Mouse (Mus musculus) midbrain, postnatal 0 days (tissue): ENCODE results near the gene Ppfia4. TPM values are rescaled to one million over a fixed set of nuclear protein-coding genes. Genes with fewer than 3 reads are reported as not detected.

Experiments used
- ATAC-seq: fragments of 200-750 bp; cut with Nextera tagmentation; 2 replicates; pipeline ENCODE4 v1.8.0; 2017; ENCODE audit warnings: moderate number of reproducible peaks, mild to moderate bottlenecking, moderate TSS enrichment, moderate library complexity; ENCODE audit not compliant: low FRiP score
- DNase-seq: peaks from one replicate; pipeline ENCODE4 v3.0.0-alpha.2; 2015; ENCODE audit warnings: low spot score
- H3K27ac ChIP-seq: fragments of 300-500 bp; sonication (generic); 2 replicates; pipeline ENCODE4 v1.5.1; 2014; ENCODE audit warnings: low read depth, mild to moderate bottlenecking, low read length, mixed read lengths
- H3K27me3 ChIP-seq: fragments of 300-500 bp; sonication (generic); 2 replicates; pipeline ENCODE4 v1.6.1; 2014; ENCODE audit warnings: low read length, control low read depth, mixed read lengths; ENCODE audit not compliant: insufficient read depth
- H3K36me3 ChIP-seq: fragments of 300-500 bp; sonication (generic); 2 replicates; pipeline ENCODE4 v1.6.1; 2014; ENCODE audit warnings: low read length, control low read depth, mixed read lengths; ENCODE audit not compliant: insufficient read depth
- H3K4me1 ChIP-seq: fragments of 300-500 bp; sonication (generic); 2 replicates; pipeline ENCODE4 v1.6.1; 2014; ENCODE audit warnings: mild to moderate bottlenecking, control low read depth, antibody characterized with exemption, low read length, mixed read lengths; ENCODE audit not compliant: insufficient read depth
- H3K4me2 ChIP-seq: fragments of 300-500 bp; sonication (generic); 2 replicates; pipeline ENCODE4 v1.6.1; 2014; ENCODE audit warnings: low read depth, mild to moderate bottlenecking, low read length, mixed read lengths; ENCODE audit not compliant: poor library complexity, severe bottlenecking
- H3K4me3 ChIP-seq: fragments of 300-500 bp; sonication (generic); 2 replicates; pipeline ENCODE4 v1.5.1; 2014; ENCODE audit warnings: low read depth, mild to moderate bottlenecking, low read length, moderate library complexity
- H3K9ac ChIP-seq: fragments of 300-500 bp; sonication (generic); replicated peaks from 2 replicates; pipeline ENCODE4 v1.6.1; 2014; ENCODE audit warnings: mild to moderate bottlenecking, low read length, moderate library complexity, mixed read lengths; ENCODE audit not compliant: poor library complexity, severe bottlenecking
- H3K9me3 ChIP-seq: fragments of 300-500 bp; sonication (generic); 2 replicates; pipeline ENCODE4 v1.6.1; 2016; ENCODE audit warnings: low read length, control low read depth
- CTCF ChIP-seq: IDR thresholded peaks from 2 replicates; pipeline ENCODE4 v1.5.1; 2016; ENCODE audit warnings: antibody characterized with exemption, mild to moderate bottlenecking
- WGBS: fragments of 180-500 bp; shearing (Covaris S2); extraction: QIAGEN DNeasy Blood & Tissue Kit; methylation state at CpG from one replicate; pipeline ENCODE4 v1.1.7; 2014; 5-methylcytosine and 5-hydroxymethylcytosine counted together
- polyA plus RNA-seq: library from polyadenylated mRNA; unstranded; fragments of >200 nt; fragmentation: Nextera tagmentation; extraction: Ambion mirVana; gene quantifications from 2 replicates; pipeline ENCODE4 v1.2.1, GENCODE M21; 2015
- total RNA-seq: library from RNA; depleted of rRNA; stranded (reverse); fragments of >200 nt; gene quantifications from 2 replicates; pipeline ENCODE4 v1.2.3, GENCODE M21; 2014; rRNA removed

Gene Ppfia4
- total RNA-seq (42.0 and 43.3 TPM in 2 replicates), polyA plus RNA-seq (28.7 and 29.1 TPM in 2 replicates)

DNA sequence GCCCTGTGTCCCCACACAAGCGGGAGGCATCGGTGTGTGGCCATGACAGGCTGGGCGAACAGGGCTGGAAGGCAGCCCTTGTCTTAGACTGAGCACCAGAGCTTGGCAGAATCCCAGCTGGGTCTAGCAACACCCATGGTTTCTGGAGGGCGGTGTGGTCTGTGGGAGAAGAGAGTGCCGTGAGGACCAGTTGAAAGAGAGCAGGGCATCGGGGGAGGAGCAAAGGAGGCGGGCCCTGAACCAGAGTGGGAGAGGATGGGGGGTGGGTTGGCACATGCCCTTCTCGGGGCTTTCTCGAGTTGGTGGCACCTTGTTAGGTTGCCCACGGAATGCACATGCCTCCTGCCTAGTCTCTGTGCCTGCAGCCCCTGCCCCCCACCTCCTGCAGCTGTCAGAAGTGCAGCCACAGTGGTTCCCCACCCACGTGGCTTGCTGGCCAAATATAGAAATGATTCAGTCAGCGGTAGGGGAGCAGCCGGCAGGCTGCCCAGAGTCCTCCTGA is at the start of gene Ppfia4:
Gene Ppfia4 (minus strand): TSS at position 159 of the 502 bp plus-strand sequence.
- Histone ChIP-seq H3K4me1 (peaks cover 3% of the 10 kb centered on the region; the same call in 1 of the 2 replicates), H3K27me3 (no peaks in the 10 kb centered on the region), H3K9me3 (no peaks in the 10 kb centered on the region), H3K4me3 (no peak within 1 kb of the TSS), H3K9ac (no peak within 1 kb of the TSS), H3K36me3 (peaks cover 10% of the 10 kb centered on the region; the same call in 1 of the 2 replicates), H3K4me2 (no peak within 1 kb of the TSS; the same call in 1 of the 2 replicates), H3K27ac (no peak within 1 kb of the TSS)
- no peak for TF ChIP-seq CTCF
- 59% methylated on average over 12 of the region's 13 CpGs for WGBS
- DNase-seq (peak; percentile 85), ATAC-seq (peak; percentile 55; the same call in 1 of the 2 replicates)

- H3K9ac ChIP-seq = no peak overlapping the region; the same call in 1 of the 2 replicates
- H3K9me3 ChIP-seq = no peaks in the 10 kb centered on the region
- no peak for TF ChIP-seq CTCF
- no peaks in the 10 kb centered on the region for H3K27me3 ChIP-seq
- DNase-seq (peak; percentile 61), ATAC-seq (no peak)
- H3K27ac ChIP-seq = no peak overlapping the region
- peak overlapping the region; percentile 24 for H3K4me3 ChIP-seq
- peaks cover 3% of the 10 kb centered on the region; the same call in 1 of the 2 replicates for H3K4me1 ChIP-seq
- no peaks in the 10 kb centered on the region for H3K36me3 ChIP-seq
- WGBS = 14% methylated on average over 19 of the region's 19 CpGs
- H3K4me2 ChIP-seq = peak overlapping the region; percentile 61
Measured at GRCm38 (mm10) chr1:134381795-134382625, 49.3 kb upstream of the Ppfia4 start.

GRCm38 (mm10) chr1:134381051-134381450 is 48.3 kb upstream of the Ppfia4 start:
- DNase-seq (no peak), ATAC-seq (no peak)
- H3K9me3 ChIP-seq = no peaks in the 10 kb centered on the region
- 86% methylated on average over 2 of the region's 2 CpGs for WGBS
- H3K9ac ChIP-seq = no peak overlapping the region
- peaks cover 3% of the 10 kb centered on the region; the same call in 1 of the 2 replicates for H3K4me1 ChIP-seq
- no peak overlapping the region for H3K4me3 ChIP-seq
- H3K4me2 ChIP-seq = no peak overlapping the region
- H3K27me3 ChIP-seq = no peaks in the 10 kb centered on the region
- H3K36me3 ChIP-seq = no peaks in the 10 kb centered on the region
- TF ChIP-seq CTCF = no peak
- H3K27ac ChIP-seq = no peak overlapping the region

- Histone ChIP-seq H3K27ac (no peak overlapping the region), H3K4me3 (no peak overlapping the region), H3K4me2 (no peak overlapping the region), H3K36me3 (no peaks in the 10 kb centered on the region), H3K27me3 (no peaks in the 10 kb centered on the region), H3K9ac (no peak overlapping the region), H3K9me3 (no peaks in the 10 kb centered on the region), H3K4me1 (no peaks in the 10 kb centered on the region)
- ATAC-seq (no peak), DNase-seq (no peak)
- WGBS = 70% methylated on average over 2 of the region's 2 CpGs
- TF ChIP-seq CTCF = no peak
Measured at GRCm38 (mm10) chr1:134374124-134374523, 41.4 kb upstream of the Ppfia4 start.

- H3K4me2 ChIP-seq = no peak overlapping the region
- ATAC-seq (no peak), DNase-seq (peak; percentile 66)
- WGBS = 57% methylated on average over 9 of the region's 9 CpGs
- no peak overlapping the region for H3K4me3 ChIP-seq
- no peaks in the 10 kb centered on the region for H3K27me3 ChIP-seq
- no peaks in the 10 kb centered on the region for H3K4me1 ChIP-seq
- H3K9me3 ChIP-seq = no peaks in the 10 kb centered on the region
- TF ChIP-seq CTCF = peak; percentile 77
- no peak overlapping the region for H3K9ac ChIP-seq
- no peak overlapping the region for H3K27ac ChIP-seq
- no peaks in the 10 kb centered on the region for H3K36me3 ChIP-seq
Measured at GRCm38 (mm10) chr1:134368777-134369337, 36.1 kb upstream of the Ppfia4 start.

- 72% methylated on average over 5 of the region's 5 CpGs for WGBS
- Histone ChIP-seq H3K27ac (no peak overlapping the region), H3K9me3 (no peaks in the 10 kb centered on the region), H3K9ac (no peak overlapping the region), H3K36me3 (no peaks in the 10 kb centered on the region), H3K4me3 (no peak overlapping the region), H3K4me1 (no peaks in the 10 kb centered on the region), H3K27me3 (no peaks in the 10 kb centered on the region), H3K4me2 (no peak overlapping the region)
- no peak for ATAC-seq
- DNase-seq = no peak
- no peak for TF ChIP-seq CTCF
Measured at GRCm38 (mm10) chr1:134365491-134365890, 32.8 kb upstream of the Ppfia4 start.
